Mouse (Mus musculus): ENCODE results near the gene A530064D06Rik.

GRCm38 (mm10) chr17:48119656-48120055 lies 47.4 kb downstream of the A530064D06Rik start:
- TF ChIP-seq HCFC1 (IDR thresholded peaks at IDR 0.05; ENCODE audit: borderline replicate concordance, insufficient read depth, low read length) (no peak), ZNF384 (IDR thresholded peaks at IDR 0.05; ENCODE audit: low read depth, low read length) (no peak), ZC3H11A (IDR thresholded peaks at IDR 0.05; ENCODE audit: borderline replicate concordance, low read depth, low read length) (no peak)

Data from ES-E14 (cell line).